Mouse (Mus musculus) frontal cortex, postnatal 14 days (tissue): ENCODE measurements around the gene Plekha5.
"Not testable (repeated sequence)": the region's sequence is repeated elsewhere in the genome, so short reads cannot be mapped to it uniquely, and the experiment has no call there.

Source experiments
- DNase-seq, 2 experiments: peaks; one replicate each; pipeline ENCODE4 v3.0.0; 2022; ENCODE audit warnings: low spot score in 2 of 2

The Plekha5 gene

DNA sequence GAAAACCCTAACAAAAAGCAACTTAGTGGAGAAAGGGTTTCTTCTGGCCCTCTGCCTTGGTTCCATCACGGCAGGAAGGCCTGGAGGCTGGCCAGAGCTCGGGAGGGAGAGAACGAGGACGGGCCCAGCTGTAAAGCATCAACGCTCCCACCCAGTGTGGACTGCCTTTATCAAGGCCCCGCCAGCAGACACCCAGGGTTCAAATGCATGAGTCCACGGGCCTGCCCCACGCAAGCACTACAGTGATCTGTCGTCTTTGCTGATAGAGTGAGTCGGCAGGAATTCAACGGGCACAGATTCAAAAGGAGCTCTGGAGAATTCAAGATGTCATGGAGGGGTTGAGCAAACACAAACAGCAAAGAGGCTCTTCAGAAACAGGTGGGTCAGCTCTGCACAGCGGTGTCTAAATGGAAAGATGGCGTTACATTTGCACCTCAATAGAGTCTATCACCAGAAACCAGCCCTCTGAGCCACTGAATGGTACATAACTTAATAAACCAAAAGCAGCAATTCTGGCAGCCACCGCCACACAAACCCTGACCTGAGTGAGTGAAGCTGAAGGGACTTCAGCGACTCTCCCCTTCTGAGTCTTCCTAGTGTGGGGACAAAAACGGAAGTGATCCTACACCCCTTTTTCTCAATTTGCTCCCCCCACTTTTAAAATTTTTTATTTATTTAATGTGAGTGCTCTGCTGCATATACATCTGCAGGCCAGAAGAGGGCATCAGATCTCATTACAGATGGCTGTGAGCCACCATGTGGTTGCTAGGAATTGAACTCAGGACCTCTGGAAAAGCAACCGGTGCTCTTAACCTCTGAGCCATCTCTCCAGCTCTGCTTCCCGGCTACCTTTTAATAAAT lies 153.3 kb downstream of the Plekha5 start:
- no peak for DNase-seq

DNA sequence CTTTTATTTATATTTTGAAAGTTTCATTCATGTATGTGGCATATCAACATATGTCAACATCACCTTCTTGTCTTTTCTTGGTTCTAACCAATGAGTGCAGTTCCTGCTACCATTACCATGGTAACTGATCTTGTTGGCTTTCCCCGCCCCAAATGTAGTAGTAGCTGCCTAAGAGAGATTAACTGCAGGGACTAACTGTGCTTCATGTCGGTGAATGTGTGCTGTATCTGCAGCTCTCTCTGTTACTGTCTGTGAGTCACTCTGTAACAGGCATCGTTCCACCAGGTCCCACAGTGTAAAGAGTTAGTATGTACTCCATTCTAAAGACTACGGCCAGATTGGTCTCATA lies 153.9 kb downstream of the Plekha5 start:
- no peak for DNase-seq

GRCm38 (mm10) chr6:140578985-140579384 lies 155.1 kb downstream of the Plekha5 start:
- not testable (repeated sequence) for DNase-seq

DNA sequence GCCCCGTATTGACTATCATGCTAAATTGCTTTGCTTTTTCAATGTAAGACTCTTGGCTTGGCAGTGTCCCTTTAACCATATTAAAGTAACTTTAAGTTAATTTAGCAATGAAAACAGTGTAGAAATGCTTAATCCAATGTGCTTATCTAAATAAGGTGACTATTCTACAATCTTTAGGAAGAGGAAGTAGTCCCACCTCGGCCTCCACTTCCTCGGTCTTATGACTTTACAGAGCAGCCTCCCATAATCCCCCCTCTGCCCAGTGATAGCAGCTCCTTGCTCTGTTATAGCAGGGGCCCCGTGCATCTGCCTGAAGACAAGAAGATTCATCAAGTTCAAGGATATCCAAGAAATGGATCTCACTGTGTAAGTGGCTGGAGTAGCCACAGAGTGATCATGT lies 156.3 kb downstream of the Plekha5 start:
- DNase-seq = no peak

DNA sequence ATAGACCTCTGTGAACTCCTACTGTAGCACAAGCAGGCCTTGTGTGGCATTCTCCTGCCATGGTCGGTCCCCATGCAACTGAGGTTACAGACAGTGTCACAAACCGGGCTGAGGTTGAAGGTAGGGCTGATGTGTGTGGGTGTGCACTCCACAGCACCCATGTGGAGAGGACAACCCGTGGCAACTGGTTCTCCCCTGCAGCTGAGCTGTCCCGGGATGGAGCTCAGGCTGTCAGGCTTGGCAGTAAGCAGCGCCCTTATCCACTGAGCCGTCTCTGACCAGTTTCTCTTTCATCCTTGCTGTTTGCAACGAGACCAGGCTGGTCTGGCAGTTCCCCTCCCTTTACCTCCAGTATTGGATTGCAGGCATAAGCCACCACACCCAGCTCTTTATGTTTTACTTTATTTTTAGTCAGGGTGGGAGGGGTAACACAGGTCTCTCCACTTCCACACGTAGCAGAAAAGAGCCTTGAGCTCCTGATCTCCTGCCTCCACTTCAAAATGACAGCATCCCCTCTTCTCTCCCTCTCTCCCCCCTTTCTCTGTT lies 162.9 kb downstream of the Plekha5 start:
- no peak for DNase-seq

- no peak for DNase-seq
These were observed 167.5 kb downstream of the Plekha5 start for GRCm38 (mm10) chr6:140591331-140591730.

DNA sequence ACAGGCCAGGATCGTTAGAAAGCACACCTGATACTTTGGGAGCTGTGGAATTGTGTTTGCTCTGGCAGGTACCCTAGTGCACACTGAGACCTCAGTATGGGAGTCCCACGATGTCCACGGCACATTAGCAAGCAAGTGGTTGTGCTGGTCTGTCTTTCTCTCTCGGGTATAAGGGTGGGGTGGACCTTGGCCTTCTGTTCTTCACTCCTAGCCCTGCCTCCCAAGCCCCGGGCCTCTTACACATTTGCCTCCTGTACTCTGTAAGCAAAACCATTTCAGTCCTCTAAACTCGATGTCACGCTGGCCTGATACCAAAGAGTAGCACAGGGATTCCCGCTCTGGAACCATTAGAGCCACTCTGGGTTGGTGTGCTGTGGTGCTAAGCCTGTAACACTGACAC lies 168.9 kb downstream of the Plekha5 start:
- DNase-seq = no peak

DNA sequence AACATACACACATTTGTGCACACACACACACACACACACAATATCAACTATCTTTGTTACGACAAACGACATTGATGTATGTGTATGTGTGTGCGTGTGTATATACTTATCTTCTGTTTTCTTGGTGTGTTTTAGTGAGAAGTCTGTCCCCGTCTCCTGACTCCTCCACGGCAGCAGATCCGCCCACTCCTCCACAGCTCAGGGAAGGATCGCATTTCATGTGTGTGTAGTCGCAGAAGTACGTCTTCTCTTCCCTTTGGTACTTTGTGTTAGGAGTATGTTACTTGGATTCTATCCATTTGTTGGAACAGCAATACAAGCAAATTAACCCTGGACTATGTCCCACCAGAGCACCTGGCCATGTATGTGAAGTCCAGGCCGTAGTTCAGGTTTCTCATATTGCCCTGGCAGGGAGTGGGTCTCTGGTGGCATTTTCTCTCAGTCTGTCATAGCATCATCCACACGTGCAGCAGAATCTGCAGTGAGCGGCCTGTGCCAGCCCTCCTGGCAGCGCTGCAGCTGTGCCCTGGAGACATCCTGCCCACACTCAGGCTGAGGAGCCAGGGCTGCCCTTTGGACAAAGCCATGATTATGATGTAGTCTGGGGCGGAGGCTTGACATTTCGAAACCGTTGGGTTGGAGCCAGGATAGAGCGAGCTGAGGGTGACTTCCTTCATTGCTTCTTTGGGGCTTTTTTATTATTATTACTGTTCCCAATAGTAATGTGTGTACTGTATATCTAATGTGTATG lies 169.7 kb downstream of the Plekha5 start:
- peak; percentile 26 to 43 for DNase-seq

DNA sequence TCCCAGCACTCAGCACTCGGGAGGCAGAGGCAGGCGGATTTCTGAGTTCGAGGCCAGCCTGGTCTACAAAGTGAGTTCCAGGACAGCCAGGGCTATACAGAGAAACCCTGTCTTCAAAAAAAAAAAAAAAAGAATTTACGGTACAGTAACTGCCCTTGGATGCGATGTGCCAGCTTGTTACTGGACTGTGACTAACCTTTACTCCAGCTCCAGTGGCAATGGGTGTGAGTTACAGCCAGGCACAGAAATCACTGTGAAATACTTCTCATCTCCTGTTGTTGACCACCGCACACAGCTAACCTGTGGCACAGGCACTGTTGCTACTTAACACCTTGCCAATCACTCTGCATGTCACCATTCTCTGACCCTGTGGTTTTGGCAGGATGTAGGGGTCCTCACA lies 171.7 kb downstream of the Plekha5 start:
- not testable (repeated sequence) for DNase-seq

- DNase-seq = no peak
These were observed 173.8 kb downstream of the Plekha5 start for GRCm38 (mm10) chr6:140597381-140598329.

- no peak for DNase-seq
These were observed 174.7 kb downstream of the Plekha5 start for GRCm38 (mm10) chr6:140598516-140598915.

DNA sequence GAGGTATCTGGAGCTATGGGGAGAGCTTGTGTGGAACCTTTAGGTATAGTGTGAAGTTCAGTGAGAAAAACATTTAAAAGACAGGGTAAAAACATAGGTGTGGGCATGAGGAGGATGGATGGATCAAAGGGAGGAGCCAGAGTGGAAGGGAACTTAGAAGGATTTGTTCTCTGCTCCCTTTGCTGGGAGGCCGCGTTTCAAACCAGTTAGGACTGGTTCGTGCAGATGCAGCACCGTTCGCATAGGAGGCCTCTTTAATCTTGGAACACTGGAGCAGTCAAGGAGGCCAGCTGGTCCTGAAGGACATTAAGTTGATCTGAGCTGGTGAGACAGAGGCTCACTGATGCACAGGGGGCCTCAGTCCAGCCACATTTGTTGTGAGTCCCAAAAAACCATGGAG lies 175.5 kb downstream of the Plekha5 start:
- DNase-seq = no peak

- DNase-seq = not testable (repeated sequence)
These were observed 176.8 kb downstream of the Plekha5 start for GRCm38 (mm10) chr6:140600671-140601070.

DNA sequence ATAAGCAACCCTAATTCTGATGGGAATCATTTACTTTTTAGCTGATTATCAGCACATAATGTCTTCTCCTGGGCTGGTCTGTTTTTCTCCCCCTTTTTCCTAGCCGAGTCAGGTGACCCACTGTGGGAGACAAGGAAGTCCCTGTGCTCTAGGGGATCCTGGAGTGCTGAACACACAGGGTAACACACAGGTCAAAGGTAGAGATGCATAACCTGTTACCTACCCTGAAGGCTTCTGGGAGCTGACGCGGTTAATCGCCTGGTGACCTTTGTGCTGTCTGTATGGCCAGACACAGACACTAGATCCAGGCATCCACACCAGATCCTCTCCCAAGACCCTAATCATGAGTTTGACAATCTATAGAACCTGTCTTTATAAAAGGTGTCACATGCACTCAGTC lies 177.3 kb downstream of the Plekha5 start:
- DNase-seq = no peak

DNA sequence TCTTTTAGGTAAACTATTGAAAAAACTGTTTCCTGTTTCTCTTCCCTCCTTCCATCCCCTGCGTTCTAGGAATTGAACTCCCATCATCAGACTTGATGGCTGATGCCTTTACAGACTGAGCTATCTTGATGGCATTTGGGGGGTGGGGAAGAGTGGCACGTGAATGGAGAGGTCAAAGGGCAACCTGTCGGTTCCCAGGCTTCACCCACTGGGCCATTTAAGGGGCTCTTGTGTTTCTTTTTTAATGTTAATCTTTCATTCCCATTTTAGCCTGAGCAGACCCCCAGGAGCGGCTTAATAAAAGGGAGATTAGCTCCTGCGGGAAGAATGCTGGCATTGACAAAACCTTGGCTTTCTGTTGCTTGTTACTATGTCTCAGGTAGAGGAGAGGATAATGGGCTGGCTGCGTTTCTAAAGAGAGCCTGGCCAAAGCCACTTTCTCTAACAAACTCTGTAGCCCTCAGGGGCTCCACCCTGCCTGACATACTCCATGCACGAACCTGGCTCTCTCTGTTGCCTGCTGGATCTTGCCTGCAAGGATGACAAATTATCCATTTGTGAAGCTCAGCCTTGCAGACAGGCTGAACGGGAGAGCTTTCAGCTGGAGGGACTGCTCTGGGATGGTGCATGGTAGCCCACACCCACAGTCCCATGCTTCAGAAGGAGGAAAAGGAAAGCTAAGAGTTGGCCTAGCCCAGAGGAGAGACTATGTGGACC lies 179.5 kb downstream of the Plekha5 start:
- no peak for DNase-seq

DNA sequence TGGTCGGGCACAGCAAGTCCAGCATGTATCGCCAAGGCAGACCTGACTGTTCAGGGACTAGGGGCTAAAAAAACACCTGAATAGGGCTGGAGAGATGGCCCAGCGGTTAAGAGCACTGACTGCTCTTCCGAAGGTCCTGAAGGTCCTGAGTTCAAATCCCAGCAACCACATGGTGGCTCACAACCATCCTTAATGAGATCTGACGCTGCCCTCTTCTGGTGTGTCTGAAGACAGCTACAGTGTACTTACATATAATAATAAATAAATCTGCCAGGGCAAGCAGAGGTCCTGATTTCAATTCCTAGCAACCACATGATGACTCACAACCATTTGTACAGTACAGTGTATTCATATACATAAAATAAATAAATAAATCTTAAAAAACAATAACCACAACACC lies 181.3 kb downstream of the Plekha5 start:
- not testable (repeated sequence) for DNase-seq

GRCm38 (mm10) chr6:140605732-140606131 lies 181.9 kb downstream of the Plekha5 start:
- DNase-seq = no peak

GRCm38 (mm10) chr6:140606534-140606933 lies 182.7 kb downstream of the Plekha5 start:
- no peak for DNase-seq

DNA sequence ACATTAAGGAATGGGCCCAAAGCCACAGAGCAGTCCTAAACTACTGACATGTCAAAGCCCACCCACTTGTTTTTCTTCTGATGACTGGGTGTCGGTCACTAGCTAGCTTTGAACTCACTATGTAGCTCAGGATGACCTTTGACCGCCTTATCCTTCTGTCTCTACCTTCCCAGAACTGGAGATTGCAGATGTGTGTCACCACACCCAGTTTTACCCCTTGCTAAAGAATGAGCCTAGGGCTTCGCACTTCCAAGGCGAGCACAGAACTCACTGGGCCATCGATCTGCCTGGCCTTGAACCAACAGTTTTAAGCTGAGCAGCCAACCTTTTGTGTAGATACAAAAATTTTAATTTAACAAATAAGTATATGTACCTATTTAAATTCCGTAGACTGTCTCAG lies 184.8 kb downstream of the Plekha5 start:
- DNase-seq = no peak

- DNase-seq = no peak
These were observed 185.7 kb downstream of the Plekha5 start for GRCm38 (mm10) chr6:140609533-140609932.

GRCm38 (mm10) chr6:140610117-140610516 lies 186.3 kb downstream of the Plekha5 start:
- no peak for DNase-seq
